Mouse (Mus musculus): ENCODE data around the gene Prss36. TPM values are rescaled to one million over a fixed set of nuclear protein-coding genes. Genes with fewer than 3 reads are reported as not detected.

Gene Prss36
- 10.3 and 15.8 TPM in 2 replicates for polyA plus RNA-seq (2012; rRNA removed)

DNA sequence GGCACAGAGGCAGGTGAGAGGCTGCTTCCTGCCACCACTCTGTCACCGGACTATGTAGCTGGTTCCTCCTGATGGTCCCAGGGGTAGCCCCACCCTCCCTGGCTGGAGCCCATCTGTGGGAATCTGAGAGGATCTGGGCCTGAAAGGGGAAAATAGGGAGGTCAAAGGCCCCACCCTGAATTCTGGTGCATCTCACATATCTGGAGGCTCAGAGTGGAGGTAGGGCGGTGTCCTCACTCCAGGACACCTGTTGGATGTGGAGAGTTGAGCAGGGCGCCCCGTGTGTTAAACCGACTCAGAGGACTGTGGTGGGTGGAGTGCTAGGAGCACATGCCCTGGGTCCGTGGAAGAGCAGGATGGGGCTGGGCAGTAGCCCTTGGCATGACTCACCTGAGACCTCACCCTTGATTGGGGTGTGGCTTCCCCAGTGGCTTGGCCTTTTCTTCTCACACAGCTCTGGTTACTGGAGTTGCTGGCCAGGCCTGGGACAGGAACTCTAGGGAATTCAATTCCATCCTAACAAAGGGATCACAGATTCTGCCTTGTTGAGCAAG is at the start of gene Prss36:
TSS of gene Prss36 (minus strand) at position 256 of the 554 bp plus-strand sequence.
- no peak within 1 kb of the TSS for H3K27ac ChIP-seq (ENCODE audit: control insufficient read depth, insufficient read depth, low read length)
- no peaks in the 10 kb centered on the region for H3K36me3 ChIP-seq (ENCODE audit: control insufficient read depth, insufficient read depth, low read length)
- DNase-seq, result no peak
- no peak for TF ChIP-seq CTCF (IDR thresholded peaks at IDR 0.05; ENCODE audit: borderline replicate concordance, control insufficient read depth, extremely low read depth, insufficient read depth, low read length, poor library complexity)
- TF ChIP-seq POLR2A (IDR thresholded peaks at IDR 0.05; ENCODE audit: control insufficient read depth, extremely low read depth, insufficient read depth, low read length, poor library complexity), result no peak
- H3K27me3 ChIP-seq (ENCODE audit: control insufficient read depth, insufficient read depth, low read length), result no peaks in the 10 kb centered on the region
- WGBS, result 94% methylated on average over 6 of the region's 6 CpGs
- H3K4me3 ChIP-seq (ENCODE audit: control insufficient read depth, insufficient read depth, low read length), result no peak within 1 kb of the TSS
- H3K4me1 ChIP-seq (replicated peaks; ENCODE audit: control insufficient read depth, insufficient read depth, low read length), result no peaks in the 10 kb centered on the region

DNA sequence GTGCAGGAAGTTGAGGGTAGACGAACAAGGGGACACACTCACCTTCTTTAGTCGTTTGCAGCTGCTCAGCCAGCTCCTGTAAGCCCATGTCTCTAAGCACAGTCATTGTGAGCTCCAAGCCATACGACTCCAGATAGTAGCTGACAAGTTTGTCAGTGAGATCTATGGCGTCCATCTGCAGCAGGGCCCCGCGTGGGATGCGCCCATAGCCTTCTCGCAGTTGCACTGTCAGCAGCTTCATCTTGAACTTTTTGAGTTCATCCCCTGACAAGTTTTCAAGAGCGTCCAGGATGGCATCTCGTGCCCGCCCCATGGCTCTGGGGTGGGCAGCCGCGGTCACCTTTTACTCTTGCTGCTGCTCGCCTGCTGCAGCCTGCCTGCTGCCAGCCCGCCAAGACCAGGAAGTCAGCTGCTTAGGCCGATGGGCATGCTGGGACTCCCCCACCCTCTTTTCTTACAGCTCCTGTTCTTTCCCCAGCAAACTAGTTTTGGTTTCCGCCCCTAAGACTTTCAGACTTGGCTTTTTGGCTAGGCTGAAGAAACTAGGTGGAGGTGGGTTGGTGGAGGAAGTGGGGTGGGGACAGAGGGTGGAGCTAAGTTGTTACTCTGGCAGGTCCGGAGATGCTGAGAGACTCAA is 46.9 kb upstream of the Prss36 start, which contains the start of gene Pycard:
TSS of gene Pycard (minus strand) at position 527 of the 637 bp plus-strand sequence.
- Histone ChIP-seq H3K4me3 (ENCODE audit: control insufficient read depth, insufficient read depth, low read length) (peak within 1 kb of the TSS; percentile 80), H3K36me3 (ENCODE audit: control insufficient read depth, insufficient read depth, low read length) (peaks cover 31% of the 10 kb centered on the region; the same call in 1 of the 2 replicates), H3K27ac (ENCODE audit: control insufficient read depth, insufficient read depth, low read length) (peak within 1 kb of the TSS; percentile 95), H3K27me3 (ENCODE audit: control insufficient read depth, insufficient read depth, low read length) (no peaks in the 10 kb centered on the region), H3K4me1 (replicated peaks; ENCODE audit: control insufficient read depth, insufficient read depth, low read length) (peaks cover 11% of the 10 kb centered on the region)
- TF ChIP-seq CTCF (IDR thresholded peaks at IDR 0.05; ENCODE audit: borderline replicate concordance, control insufficient read depth, extremely low read depth, insufficient read depth, low read length, poor library complexity) (no peak), POLR2A (IDR thresholded peaks at IDR 0.05; ENCODE audit: control insufficient read depth, extremely low read depth, insufficient read depth, low read length, poor library complexity) (peak; percentile 92)
- DNase-seq, result peak; percentile 86
- under 1% methylated on average over 18 of the region's 18 CpGs for WGBS

DNA sequence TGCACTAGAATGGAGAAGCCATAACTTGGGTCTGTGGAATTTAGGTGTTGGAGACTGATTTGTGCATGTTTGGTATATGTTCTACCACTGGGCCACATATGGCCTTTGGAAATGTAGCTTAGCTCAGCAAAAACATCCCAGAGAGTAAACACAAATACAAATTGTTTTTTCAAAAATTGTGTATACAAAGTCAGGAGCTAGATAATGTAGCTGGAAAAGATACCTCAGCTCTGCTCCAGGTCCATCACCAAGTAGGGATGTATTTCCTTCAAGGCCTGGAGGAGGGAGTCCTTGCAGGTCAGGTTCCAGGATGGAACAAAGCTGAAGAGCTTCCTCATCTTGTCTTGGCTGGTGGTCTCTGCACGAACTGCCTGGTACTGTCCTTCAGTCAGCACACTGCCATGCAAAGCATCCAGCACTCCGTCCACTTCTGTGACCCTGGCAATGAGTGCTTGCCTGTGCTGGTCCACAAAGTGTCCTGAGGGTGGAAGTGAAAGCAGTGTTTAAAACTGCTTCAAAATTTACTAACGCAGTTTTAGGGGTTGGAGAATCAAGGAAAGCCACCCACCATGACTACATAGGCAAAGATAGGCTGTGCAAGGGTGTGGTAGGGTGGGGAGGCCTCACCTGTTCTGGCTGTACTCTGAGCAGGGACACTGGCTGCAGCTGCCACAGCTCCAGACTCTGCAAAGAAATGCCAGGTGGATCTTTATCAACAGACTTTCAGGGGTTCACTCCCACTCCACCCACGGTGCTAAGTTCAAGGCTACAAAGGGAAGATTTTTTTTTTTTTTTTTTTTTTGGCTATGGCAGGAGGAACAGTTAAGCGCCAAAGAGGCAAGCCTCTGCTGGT is 46.2 kb upstream of the Prss36 start:
- peaks cover 11% of the 10 kb centered on the region for H3K4me1 ChIP-seq (replicated peaks; ENCODE audit: control insufficient read depth, insufficient read depth, low read length)
- 18% methylated on average over 5 of the region's 5 CpGs for WGBS
- peak overlapping the region; percentile 95 for H3K27ac ChIP-seq (ENCODE audit: control insufficient read depth, insufficient read depth, low read length)
- no peaks in the 10 kb centered on the region for H3K27me3 ChIP-seq (ENCODE audit: control insufficient read depth, insufficient read depth, low read length)
- peaks cover 38% of the 10 kb centered on the region for H3K36me3 ChIP-seq (ENCODE audit: control insufficient read depth, insufficient read depth, low read length)
- TF ChIP-seq POLR2A (IDR thresholded peaks at IDR 0.05; ENCODE audit: control insufficient read depth, extremely low read depth, insufficient read depth, low read length, poor library complexity), result no peak
- no peak for TF ChIP-seq CTCF (IDR thresholded peaks at IDR 0.05; ENCODE audit: borderline replicate concordance, control insufficient read depth, extremely low read depth, insufficient read depth, low read length, poor library complexity)
- peak overlapping the region; percentile 80 for H3K4me3 ChIP-seq (ENCODE audit: control insufficient read depth, insufficient read depth, low read length)
- DNase-seq, result peak; percentile 44

DNA sequence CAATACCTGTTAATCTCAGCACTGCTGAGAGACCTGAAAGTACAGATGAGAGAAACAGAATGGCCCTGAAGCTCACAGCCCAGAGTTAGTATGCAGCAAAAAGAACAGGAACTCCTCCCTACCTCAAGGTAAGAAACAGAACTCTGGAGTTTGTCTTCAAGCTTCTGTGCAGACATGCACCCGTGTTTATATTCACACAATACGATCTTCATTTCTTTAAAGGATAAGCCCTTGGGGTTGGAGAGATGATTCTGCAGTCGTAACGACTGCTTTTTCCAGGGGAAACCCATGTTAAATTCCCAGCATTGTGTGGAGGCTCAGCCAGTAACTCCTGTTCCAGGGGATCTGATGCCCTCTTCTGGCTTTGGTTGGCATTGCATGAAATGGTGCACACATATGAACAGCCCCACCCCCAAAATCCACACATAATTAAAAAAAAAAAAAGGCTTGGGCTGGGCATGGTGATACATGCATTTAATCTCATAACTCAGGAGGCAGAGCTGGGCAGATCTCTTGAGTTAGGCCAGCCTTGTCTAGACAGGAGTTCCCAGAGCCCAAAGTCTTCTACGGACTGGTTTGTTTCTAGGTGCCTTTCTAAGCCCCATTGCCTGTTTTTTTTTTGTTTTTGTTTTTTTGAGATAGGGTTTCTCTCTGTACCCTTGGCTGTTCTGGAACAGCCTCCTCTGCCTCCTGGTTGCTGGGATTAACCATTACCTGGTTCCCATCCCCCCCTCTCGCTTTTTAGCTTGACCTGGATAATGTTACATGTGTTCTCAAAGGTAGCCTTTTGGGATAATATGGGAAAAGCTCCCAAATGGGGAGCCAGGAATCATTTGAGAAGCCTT is 45.3 kb upstream of the Prss36 start:
- WGBS, result 69% methylated on average over 6 of the region's 6 CpGs
- Histone ChIP-seq H3K4me3 (ENCODE audit: control insufficient read depth, insufficient read depth, low read length) (no peak overlapping the region), H3K4me1 (replicated peaks; ENCODE audit: control insufficient read depth, insufficient read depth, low read length) (peaks cover 11% of the 10 kb centered on the region), H3K27ac (ENCODE audit: control insufficient read depth, insufficient read depth, low read length) (peak overlapping the region; percentile 31; the same call in 1 of the 2 replicates), H3K27me3 (ENCODE audit: control insufficient read depth, insufficient read depth, low read length) (no peaks in the 10 kb centered on the region), H3K36me3 (ENCODE audit: control insufficient read depth, insufficient read depth, low read length) (peaks cover 46% of the 10 kb centered on the region)
- peak; percentile 89 for DNase-seq
- TF ChIP-seq CTCF (IDR thresholded peaks at IDR 0.05; ENCODE audit: borderline replicate concordance, control insufficient read depth, extremely low read depth, insufficient read depth, low read length, poor library complexity), result no peak
- no peak for TF ChIP-seq POLR2A (IDR thresholded peaks at IDR 0.05; ENCODE audit: control insufficient read depth, extremely low read depth, insufficient read depth, low read length, poor library complexity)

DNA sequence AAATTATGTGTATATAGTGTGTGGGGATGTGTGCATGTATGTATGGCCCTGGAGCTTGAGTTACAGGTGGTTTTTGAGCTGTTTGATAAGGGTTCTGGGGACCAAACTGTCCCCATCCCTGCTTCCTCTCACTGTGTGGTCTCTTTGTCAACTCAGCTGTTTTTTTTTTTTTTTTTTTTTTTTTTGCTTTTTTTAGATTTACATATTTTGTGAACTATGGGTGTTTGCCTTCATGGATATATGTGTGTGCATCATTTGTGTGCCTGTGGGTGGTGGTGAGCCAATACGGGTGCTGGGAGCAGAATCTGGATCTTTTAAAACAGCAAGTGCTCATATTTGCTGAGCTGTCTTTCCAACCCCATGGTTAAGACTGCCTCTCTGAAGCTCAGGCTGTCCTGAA is 42.4 kb upstream of the Prss36 start:
- no peak for DNase-seq
- Histone ChIP-seq H3K36me3 (ENCODE audit: control insufficient read depth, insufficient read depth, low read length) (peaks cover 68% of the 10 kb centered on the region), H3K4me1 (replicated peaks; ENCODE audit: control insufficient read depth, insufficient read depth, low read length) (peaks cover 9% of the 10 kb centered on the region), H3K27ac (ENCODE audit: control insufficient read depth, insufficient read depth, low read length) (no peak overlapping the region), H3K4me3 (ENCODE audit: control insufficient read depth, insufficient read depth, low read length) (no peak overlapping the region), H3K27me3 (ENCODE audit: control insufficient read depth, insufficient read depth, low read length) (no peaks in the 10 kb centered on the region)
- TF ChIP-seq POLR2A (IDR thresholded peaks at IDR 0.05; ENCODE audit: control insufficient read depth, extremely low read depth, insufficient read depth, low read length, poor library complexity), result no peak
- TF ChIP-seq CTCF (IDR thresholded peaks at IDR 0.05; ENCODE audit: borderline replicate concordance, control insufficient read depth, extremely low read depth, insufficient read depth, low read length, poor library complexity), result no peak
- 80% methylated on average over 1 of the region's 1 CpGs for WGBS
